Mouse (Mus musculus) small intestine, adult 2 months (tissue): ENCODE measurements around the gene Mrgprf. TPM values are rescaled to one million over a fixed set of nuclear protein-coding genes. Genes with fewer than 3 reads are reported as not detected.

Experiments
- H3K27ac ChIP-seq: fragments of 200-500 bp; 2 replicates; pipeline ENCODE4 v1.5.1; 2012; ENCODE audit warnings: low read depth, low read length, control low read depth, inconsistent platforms; ENCODE audit not compliant: insufficient read depth
- H3K27me3 ChIP-seq: fragments of 200-500 bp; 2 replicates; pipeline ENCODE4 v1.6.1; 2012; ENCODE audit warnings: mild to moderate bottlenecking, moderate library complexity, low read length, inconsistent platforms; ENCODE audit not compliant: control insufficient read depth, insufficient read depth
- H3K36me3 ChIP-seq: fragments of 200-500 bp; 2 replicates; pipeline ENCODE4 v1.6.1; 2012; ENCODE audit warnings: mild to moderate bottlenecking, low read length, control low read depth, inconsistent platforms; ENCODE audit not compliant: control insufficient read depth, insufficient read depth
- H3K4me1 ChIP-seq: fragments of 200-500 bp; 2 replicates; pipeline ENCODE4 v1.6.1; 2012; ENCODE audit warnings: low read length, inconsistent platforms, mixed read lengths; ENCODE audit not compliant: control insufficient read depth, insufficient read depth, insufficient read length
- H3K4me3 ChIP-seq: fragments of 200-500 bp; 2 replicates; pipeline ENCODE4 v1.5.1; 2012; ENCODE audit warnings: low read depth, mild to moderate bottlenecking, control low read depth, inconsistent platforms, low read length, moderate library complexity
- CTCF ChIP-seq: fragments of 200-500 bp; IDR thresholded peaks from 2 replicates; pipeline ENCODE4 v1.5.1; 2012; ENCODE audit warnings: low read depth, mild to moderate bottlenecking, control low read depth, inconsistent platforms, low read length, moderate library complexity, mixed read lengths; ENCODE audit not compliant: insufficient replicate concordance, insufficient read length; ENCODE audit errors: extremely low read depth
- POLR2A ChIP-seq: fragments of 200-500 bp; IDR thresholded peaks from 2 replicates; pipeline ENCODE4 v1.6.1; 2012; ENCODE audit warnings: low read depth, mild to moderate bottlenecking, control low read depth, inconsistent platforms, low read length, moderate library complexity
- WGBS: fragments of 180-500 bp; shearing (Covaris S2); methylation state at CpG from one replicate; pipeline ENCODE4 v1.1.7; 2018; 5-methylcytosine and 5-hydroxymethylcytosine counted together
- polyA plus RNA-seq: library from polyadenylated mRNA; depleted of rRNA; stranded (reverse); fragments of >200 nt; gene quantifications from 2 replicates; pipeline ENCODE4 v1.2.3, GENCODE M21; 2012

Gene Mrgprf
- polyA plus RNA-seq, 1 experiment = 17.6 TPM

- no peaks in the 10 kb centered on the region for H3K27me3 ChIP-seq
- H3K4me1 ChIP-seq = peaks cover 3% of the 10 kb centered on the region; the same call in 1 of the 2 replicates
- H3K4me3 ChIP-seq = peak overlapping the region; percentile 53
- TF ChIP-seq CTCF (no peak), POLR2A (no peak)
- no peaks in the 10 kb centered on the region for H3K36me3 ChIP-seq
- peak overlapping the region; percentile 89 for H3K27ac ChIP-seq
- WGBS = 75% methylated on average over 6 of the region's 6 CpGs
Observed at GRCm38 (mm10) chr7:145301341-145302005, 845 bp downstream of the Mrgprf start.

- H3K4me1 ChIP-seq = peaks cover 3% of the 10 kb centered on the region; the same call in 1 of the 2 replicates
- no peak overlapping the region for H3K27ac ChIP-seq
- 27% methylated on average over 20 of the region's 20 CpGs for WGBS
- H3K4me3 ChIP-seq = peak overlapping the region; percentile 33; the same call in 1 of the 2 replicates
- H3K36me3 ChIP-seq = no peaks in the 10 kb centered on the region
- H3K27me3 ChIP-seq = no peaks in the 10 kb centered on the region
- TF ChIP-seq CTCF (no peak), POLR2A (no peak)
Observed at GRCm38 (mm10) chr7:145302488-145303285, 2.1 kb downstream of the Mrgprf start.

GRCm38 (mm10) chr7:145304153-145304552 lies 3.5 kb downstream of the Mrgprf start:
- Histone ChIP-seq H3K27ac (no peak overlapping the region), H3K27me3 (no peaks in the 10 kb centered on the region), H3K4me1 (peaks cover 3% of the 10 kb centered on the region; the same call in 1 of the 2 replicates), H3K4me3 (no peak overlapping the region), H3K36me3 (no peaks in the 10 kb centered on the region)
- WGBS = 78% methylated on average over 2 of the region's 2 CpGs
- no peak for TF ChIP-seq POLR2A
- TF ChIP-seq CTCF = no peak

GRCm38 (mm10) chr7:145307636-145308035 lies 7.0 kb downstream of the Mrgprf start:
- 93% methylated on average over 10 of the region's 10 CpGs for WGBS
- H3K27me3 ChIP-seq = no peaks in the 10 kb centered on the region
- TF ChIP-seq CTCF (no peak), POLR2A (no peak)
- H3K4me3 ChIP-seq = no peak overlapping the region
- H3K4me1 ChIP-seq = peaks cover 2% of the 10 kb centered on the region; the same call in 1 of the 2 replicates
- no peak overlapping the region for H3K27ac ChIP-seq
- H3K36me3 ChIP-seq = no peaks in the 10 kb centered on the region

GRCm38 (mm10) chr7:145308061-145308675 lies 7.5 kb downstream of the Mrgprf start:
- Histone ChIP-seq H3K27ac (no peak overlapping the region), H3K4me3 (no peak overlapping the region), H3K36me3 (no peaks in the 10 kb centered on the region), H3K4me1 (no peaks in the 10 kb centered on the region), H3K27me3 (no peaks in the 10 kb centered on the region)
- 76% methylated on average over 30 of the region's 30 CpGs for WGBS
- TF ChIP-seq POLR2A (no peak), CTCF (no peak)

DNA sequence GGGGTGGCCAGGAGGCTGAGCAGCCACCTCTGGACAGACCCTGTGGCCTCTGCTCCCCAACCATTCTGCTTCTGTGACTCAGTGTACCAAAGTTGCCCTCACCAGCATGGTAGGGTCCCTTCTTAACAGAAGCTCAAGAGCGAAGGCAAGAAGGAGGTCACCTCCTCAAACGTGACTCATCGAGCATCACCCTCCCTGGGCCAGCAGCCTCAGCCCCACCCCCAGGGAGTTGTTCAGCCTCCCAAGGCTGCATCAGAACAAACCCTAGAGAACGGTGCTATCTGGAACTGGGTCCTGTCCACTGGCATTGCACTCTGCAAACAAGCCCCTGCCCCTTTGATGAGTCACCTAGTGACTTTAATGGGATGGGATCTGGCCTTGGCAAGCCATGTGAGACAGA lies 8.2 kb downstream of the Mrgprf start:
- TF ChIP-seq CTCF (no peak), POLR2A (no peak)
- H3K4me1 ChIP-seq = no peaks in the 10 kb centered on the region
- H3K36me3 ChIP-seq = no peaks in the 10 kb centered on the region
- H3K4me3 ChIP-seq = no peak overlapping the region
- H3K27me3 ChIP-seq = no peaks in the 10 kb centered on the region
- WGBS = 31% methylated on average over 4 of the region's 4 CpGs
- H3K27ac ChIP-seq = no peak overlapping the region

DNA sequence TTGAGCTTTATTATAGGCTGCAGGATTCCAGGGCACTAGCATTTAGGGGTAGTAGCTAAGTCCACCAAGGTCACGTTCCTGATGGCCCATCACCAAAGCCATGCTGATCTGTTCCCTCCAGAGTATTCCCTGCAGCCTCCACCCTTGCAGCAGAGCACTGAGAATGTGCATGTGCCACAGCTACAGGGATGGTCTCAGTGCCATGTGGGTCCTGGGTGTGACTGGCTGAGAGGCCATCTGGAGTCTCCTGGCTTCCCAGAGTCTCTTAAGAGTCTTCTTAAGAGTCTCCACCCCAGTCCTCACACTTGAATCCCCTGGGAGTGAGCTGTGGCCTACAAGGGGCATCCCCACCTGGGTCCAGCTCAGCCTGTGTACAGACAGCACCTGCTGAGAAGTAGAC lies 9.2 kb downstream of the Mrgprf start:
- no peak for TF ChIP-seq CTCF
- TF ChIP-seq POLR2A = no peak
- Histone ChIP-seq H3K27me3 (no peaks in the 10 kb centered on the region), H3K27ac (no peak overlapping the region), H3K4me1 (no peaks in the 10 kb centered on the region), H3K4me3 (no peak overlapping the region), H3K36me3 (no peaks in the 10 kb centered on the region)
- 91% methylated on average over 1 of the region's 1 CpGs for WGBS
